Mouse (Mus musculus) 416B (cell line): Measurements from ENCODE around the gene Aqp1.

ENCODE experiments used
- DNase-seq: peaks from one replicate; pipeline ENCODE4 v3.0.0; 2011; ENCODE audit warnings: low read depth

Gene Aqp1

GRCm38 (mm10) chr6:55335989-55336514 is at the start of gene Aqp1:
Aqp1 (plus strand) TSS chr6:55336432.
- no peak for DNase-seq

- no peak for DNase-seq
Measured at GRCm38 (mm10) chr6:55288007-55288602, 48.1 kb upstream of the Aqp1 start.

- DNase-seq, result no peak
Measured at GRCm38 (mm10) chr6:55294549-55295131, 41.6 kb upstream of the Aqp1 start.

- no peak for DNase-seq
Measured at GRCm38 (mm10) chr6:55295325-55295724, 40.9 kb upstream of the Aqp1 start.

GRCm38 (mm10) chr6:55299482-55299881 is 36.8 kb upstream of the Aqp1 start:
- no peak for DNase-seq

GRCm38 (mm10) chr6:55299917-55300316 is 36.3 kb upstream of the Aqp1 start:
- no peak for DNase-seq

GRCm38 (mm10) chr6:55300704-55301103 is 35.5 kb upstream of the Aqp1 start:
- DNase-seq, result no peak

GRCm38 (mm10) chr6:55310179-55310578 is 26.1 kb upstream of the Aqp1 start:
- no peak for DNase-seq

- no peak for DNase-seq
Measured at GRCm38 (mm10) chr6:55311962-55312361, 24.3 kb upstream of the Aqp1 start.

- DNase-seq, result no peak
Measured at GRCm38 (mm10) chr6:55313893-55314292, 22.3 kb upstream of the Aqp1 start.

GRCm38 (mm10) chr6:55314628-55315027 is 21.6 kb upstream of the Aqp1 start:
- DNase-seq, result no peak

- no peak for DNase-seq
Measured at GRCm38 (mm10) chr6:55318597-55318996, 17.6 kb upstream of the Aqp1 start.

- no peak for DNase-seq
Measured at GRCm38 (mm10) chr6:55319585-55320551, 16.4 kb upstream of the Aqp1 start.

GRCm38 (mm10) chr6:55320894-55321293 is 15.3 kb upstream of the Aqp1 start:
- no peak for DNase-seq

- DNase-seq, result no peak
Measured at GRCm38 (mm10) chr6:55321518-55321917, 14.7 kb upstream of the Aqp1 start.

- no peak for DNase-seq
Measured at GRCm38 (mm10) chr6:55322980-55323379, 13.3 kb upstream of the Aqp1 start.

- DNase-seq, result no peak
Measured at GRCm38 (mm10) chr6:55323908-55324634, 12.2 kb upstream of the Aqp1 start.

GRCm38 (mm10) chr6:55324785-55325184 is 11.4 kb upstream of the Aqp1 start:
- DNase-seq, result no peak

- DNase-seq, result no peak
Measured at GRCm38 (mm10) chr6:55326299-55326698, 9.9 kb upstream of the Aqp1 start.

GRCm38 (mm10) chr6:55327326-55327725 is 8.9 kb upstream of the Aqp1 start:
- no peak for DNase-seq

- no peak for DNase-seq
Measured at GRCm38 (mm10) chr6:55328179-55328578, 8.1 kb upstream of the Aqp1 start.

GRCm38 (mm10) chr6:55331315-55331714 is 4.9 kb upstream of the Aqp1 start:
- no peak for DNase-seq
